Mouse (Mus musculus) lung, postnatal 0 days (tissue): ENCODE results near the gene Lyrm4.

Source experiments
- CTCF ChIP-seq: IDR thresholded peaks from 2 replicates; pipeline ENCODE4 v1.5.1; 2016; ENCODE audit warnings: antibody characterized with exemption, mild to moderate bottlenecking
- EP300 ChIP-seq: IDR thresholded peaks from 2 replicates; pipeline ENCODE4 v1.6.1; 2016; ENCODE audit warnings: antibody characterized with exemption, mild to moderate bottlenecking, control low read depth

DNA sequence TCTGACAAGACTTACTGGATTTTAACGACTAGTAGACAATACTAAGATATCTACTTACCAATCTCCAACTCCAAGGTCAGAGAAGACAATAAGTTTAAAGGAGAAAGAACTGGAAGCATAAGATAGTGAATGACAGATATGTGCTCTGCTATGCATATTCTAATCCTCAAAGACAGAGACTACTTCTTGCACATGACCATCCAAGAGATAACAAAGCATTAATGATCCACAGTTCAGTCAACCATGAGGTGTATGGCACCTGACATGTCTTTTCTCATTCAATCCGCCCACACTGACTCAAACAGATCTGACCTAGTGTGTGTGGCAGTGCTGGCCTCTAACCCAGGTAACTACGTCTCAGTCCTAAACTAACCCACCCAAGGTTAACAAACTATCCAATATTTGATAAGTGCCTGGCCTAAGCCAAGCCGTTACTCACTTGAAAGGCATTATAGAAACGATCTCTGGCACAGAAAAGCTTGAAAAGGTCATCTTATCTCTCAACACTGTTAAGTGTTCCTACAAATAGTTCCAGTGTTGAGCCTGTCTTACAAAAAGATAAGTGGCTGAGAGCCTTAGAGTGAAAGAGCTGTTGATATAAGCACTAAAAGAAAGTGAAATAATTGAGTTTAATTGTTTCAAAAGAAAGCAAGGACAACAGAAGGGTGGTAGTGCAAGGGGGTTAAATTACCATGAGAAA is 20.5 kb downstream of the Lyrm4 start:
- TF ChIP-seq EP300 (no peak), CTCF (no peak)
